Mouse (Mus musculus) layer of hippocampus, adult 9-10 months (tissue): Measurements from ENCODE around the gene Foxp4.

Source experiments
- DNase-seq: peaks from one replicate; pipeline ENCODE4 v3.0.0; 2022; ENCODE audit warnings: low spot score

The Foxp4 gene

DNA sequence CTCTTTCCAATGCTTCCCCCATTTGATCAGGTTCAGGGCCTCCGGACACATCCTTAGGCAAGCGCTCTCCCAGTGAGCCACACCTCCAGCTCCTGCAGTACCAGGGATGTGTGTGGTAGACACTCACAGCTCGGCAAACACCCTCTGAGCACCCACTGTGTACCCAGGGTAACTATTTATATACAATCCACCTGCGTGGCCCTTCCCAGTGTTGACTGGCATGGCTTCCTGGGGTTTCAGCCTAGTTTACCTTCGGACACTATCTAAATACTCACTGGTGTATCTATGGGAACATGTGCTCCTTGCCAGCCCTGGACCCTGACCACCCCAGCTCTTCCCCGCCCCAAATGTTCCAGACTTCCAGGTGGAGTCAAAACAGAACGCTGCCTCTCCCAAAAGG, 34.7 kb downstream of the Foxp4 start:
- no peak for DNase-seq

DNA sequence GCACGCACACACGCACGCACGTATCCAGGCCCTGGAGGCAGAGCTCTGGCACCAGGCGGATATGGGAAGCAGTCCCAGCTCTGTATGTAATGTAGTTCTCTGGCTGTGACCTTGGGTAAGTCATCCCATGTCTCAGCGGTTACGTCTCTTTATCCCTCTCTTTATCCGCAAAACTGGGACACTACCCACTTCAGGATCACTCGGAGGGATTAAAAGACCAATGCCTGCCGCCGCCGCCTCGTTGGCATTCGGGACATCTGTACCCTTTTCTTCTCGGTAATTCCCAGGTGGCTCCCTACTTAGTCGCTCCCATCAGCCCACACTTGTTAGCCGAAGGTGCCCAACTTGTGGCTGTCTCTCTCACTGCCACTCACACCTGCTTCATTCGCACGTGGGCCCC, 35.2 kb downstream of the Foxp4 start:
- no peak for DNase-seq

DNA sequence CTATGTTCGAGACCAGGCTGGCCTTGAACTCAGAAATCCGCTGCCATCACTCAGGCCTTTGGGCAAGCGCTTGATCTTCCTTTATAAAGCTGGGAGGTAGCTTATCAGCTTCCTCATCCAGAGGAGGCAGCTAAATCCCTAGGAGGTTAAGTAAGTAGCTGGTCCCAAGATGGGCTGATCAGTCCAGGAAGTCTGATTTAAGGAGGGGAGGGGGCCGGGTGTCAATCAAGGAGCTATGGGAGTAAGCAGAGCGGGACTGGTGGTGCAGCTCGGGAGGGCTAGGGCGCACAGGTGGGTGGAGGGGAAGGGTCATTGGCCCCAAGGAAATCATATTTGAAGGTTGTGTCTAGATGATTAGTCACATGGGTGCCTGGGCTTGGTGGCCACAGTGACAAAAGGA, 35.8 kb downstream of the Foxp4 start:
- DNase-seq = no peak

DNA sequence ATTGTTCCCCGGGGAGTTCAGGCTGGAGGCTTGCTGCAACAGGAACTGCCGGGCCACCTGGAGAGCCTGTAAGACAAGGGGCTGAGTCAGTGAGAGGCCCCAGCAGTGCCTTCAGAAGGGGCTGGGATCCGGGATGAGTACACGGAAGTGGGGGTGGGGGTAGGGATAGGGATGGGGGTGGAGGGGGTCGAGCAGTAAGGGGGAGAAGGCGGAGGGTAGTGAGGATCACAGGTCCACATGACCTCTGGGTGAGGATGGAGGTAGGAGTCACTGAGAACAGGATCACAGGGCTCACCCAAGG, 36.3 kb downstream of the Foxp4 start:
- DNase-seq = no peak

DNA sequence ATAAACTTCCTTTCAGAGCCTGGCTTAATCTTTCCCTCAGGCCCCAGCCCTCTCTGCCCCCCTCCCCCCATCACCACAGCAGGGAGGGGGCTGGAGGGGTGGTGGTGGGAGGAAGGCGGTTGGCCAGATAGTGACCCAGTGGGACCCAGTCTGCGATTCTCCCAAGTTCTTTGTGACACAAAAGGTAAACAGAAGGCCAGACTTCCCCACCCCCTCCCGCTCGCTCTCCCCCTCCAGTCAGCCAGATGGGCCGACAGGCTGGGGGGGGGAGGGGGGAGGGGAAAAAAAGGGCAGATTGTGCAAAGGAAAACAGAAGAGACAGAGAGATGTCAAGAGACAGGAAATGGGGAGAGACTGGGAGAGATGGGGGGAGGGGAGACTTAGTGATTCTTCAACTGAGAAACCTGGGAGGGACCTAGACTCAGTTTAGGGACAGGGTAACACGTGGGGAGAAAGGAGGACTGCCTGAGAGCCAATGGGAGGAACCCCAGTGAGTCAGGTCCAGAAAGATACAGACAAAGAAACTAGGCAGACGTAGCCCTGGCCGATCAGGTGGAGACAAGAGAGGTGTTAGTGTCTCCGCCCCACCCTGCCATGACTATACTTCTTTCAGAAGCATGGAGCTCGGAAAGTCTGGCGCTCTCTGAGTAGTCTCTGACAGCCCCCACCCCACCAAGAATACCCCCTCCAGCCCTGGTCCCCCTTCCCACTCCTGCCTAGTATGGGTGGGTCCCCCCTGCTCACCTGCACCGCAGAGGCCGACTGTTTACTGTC, 36.9 kb downstream of the Foxp4 start:
- no peak for DNase-seq

DNA sequence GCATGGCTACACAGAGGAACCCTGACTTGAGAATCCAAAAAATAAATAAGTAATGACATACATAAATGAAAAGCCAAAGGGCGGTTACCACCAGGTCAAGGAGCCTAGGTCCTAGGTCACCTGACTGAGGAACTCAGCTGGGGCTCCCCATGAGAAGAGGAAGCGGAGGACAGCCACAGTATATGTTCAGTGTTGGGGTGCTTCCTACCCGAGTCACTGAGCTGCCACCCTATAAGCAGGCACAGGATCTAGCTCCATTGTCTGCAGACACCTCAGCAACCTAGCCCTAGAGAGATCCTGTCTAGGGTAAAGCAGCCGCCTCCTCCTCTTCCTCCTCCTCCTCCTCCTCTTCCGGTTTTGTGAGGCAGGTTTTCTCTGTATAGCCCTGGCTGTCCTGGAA, 41.3 kb downstream of the Foxp4 start:
- no peak for DNase-seq

DNA sequence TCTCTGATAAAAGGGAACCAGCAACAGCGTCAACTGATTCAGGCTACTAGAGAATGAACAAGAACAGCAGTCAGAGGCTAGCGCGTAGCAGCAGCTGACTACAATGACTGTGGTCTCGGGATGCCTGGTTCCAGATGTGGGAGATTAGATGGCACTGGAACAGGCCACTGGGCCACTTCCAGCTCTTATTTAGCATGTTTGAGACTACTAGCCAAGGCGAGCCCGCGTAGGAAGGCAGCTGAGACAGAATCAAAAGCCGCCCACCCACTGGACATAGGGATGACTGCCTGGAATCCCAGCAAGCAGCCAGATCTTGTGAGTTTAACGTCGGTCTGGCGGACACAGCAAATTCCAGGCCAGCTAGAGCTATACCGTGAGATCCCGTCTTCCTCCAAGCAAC, 43.1 kb downstream of the Foxp4 start:
- DNase-seq = no peak

DNA sequence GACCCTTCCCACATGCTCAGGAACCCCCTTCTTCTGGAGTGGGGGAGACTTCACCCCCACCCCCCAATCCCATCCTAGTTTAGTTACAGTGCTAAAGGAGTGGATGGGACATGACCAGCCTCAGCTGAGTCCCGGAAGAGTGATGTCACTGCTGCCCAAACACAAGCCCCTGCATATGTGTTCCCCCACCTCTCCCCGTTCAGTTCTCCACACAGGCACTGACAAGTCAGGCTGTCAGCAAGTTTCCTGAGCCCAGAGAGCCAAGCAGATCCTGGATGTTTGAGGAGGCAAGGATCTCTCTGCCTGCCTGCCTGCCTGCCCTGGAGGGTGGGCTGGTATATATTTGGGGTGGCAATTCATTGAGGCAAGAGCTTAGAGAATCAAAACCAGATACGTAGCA, 45.2 kb downstream of the Foxp4 start:
- no peak for DNase-seq

DNA sequence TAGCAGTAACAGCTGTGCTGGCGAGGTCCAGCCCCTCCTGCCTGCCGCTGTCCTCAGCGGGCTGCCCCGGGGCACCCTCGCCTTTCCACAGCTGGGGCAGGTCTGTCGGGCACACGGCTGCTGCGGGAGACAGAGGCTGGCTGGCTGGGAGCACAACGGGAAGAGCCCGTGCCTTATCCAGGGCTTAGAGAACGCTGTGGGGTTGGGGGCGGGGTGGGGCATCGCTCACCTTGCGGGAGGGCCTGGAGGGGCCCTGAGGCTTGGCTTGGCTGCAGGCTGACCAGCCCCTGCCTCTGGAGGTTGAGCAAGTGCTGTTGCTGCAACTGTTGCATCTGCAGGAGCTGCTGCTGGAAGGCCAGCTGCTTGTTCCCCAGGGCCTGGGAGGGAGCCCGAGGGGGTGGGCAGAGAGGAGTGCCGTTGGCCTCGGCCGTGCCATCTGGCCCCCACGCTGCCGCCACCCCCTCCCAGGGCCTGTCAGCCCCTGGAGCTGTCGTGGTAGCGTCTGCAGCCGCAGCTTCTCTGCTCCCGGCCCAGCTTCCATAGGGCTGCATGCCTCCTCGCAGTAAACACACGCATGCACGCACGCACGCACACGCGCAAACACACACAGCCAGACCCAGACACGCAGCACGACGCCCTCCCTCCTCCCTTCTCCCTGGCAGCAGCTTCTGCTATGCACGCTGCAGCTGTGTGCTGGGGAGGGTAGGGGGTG, 45.9 kb downstream of the Foxp4 start:
- DNase-seq = no peak

DNA sequence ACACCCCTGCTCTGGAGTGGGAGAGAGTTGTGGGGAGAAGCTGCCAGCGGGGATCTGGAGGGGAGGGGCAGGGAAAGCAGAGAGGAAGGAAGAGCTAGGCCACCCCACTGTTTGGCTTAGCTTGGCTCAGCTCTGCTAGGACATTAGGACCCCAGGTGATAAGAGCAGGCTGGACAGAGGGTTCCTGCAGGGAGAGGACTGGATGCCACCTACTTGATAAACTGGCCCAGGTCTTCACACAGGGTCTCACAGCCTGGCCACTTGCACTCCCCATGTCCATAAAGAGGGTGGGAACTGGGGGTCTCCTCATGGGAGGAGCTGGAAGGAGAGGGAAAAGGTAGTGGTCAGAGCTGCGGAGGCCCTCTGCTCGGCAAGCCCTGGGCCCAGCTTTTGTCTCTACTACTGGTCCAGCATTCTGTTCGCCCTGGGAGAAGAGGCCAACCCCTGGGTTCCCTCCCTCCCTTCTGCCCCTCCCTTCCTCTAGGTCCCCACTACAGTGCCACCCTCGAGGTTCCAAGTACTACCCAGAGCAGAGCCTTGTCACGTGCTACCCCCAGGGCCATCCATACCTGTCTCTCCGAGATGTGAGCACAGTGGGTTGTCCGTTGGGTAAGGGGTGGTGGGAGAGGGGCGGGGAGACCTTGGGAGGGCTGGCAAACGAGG, 46.6 kb downstream of the Foxp4 start:
- DNase-seq = no peak

DNA sequence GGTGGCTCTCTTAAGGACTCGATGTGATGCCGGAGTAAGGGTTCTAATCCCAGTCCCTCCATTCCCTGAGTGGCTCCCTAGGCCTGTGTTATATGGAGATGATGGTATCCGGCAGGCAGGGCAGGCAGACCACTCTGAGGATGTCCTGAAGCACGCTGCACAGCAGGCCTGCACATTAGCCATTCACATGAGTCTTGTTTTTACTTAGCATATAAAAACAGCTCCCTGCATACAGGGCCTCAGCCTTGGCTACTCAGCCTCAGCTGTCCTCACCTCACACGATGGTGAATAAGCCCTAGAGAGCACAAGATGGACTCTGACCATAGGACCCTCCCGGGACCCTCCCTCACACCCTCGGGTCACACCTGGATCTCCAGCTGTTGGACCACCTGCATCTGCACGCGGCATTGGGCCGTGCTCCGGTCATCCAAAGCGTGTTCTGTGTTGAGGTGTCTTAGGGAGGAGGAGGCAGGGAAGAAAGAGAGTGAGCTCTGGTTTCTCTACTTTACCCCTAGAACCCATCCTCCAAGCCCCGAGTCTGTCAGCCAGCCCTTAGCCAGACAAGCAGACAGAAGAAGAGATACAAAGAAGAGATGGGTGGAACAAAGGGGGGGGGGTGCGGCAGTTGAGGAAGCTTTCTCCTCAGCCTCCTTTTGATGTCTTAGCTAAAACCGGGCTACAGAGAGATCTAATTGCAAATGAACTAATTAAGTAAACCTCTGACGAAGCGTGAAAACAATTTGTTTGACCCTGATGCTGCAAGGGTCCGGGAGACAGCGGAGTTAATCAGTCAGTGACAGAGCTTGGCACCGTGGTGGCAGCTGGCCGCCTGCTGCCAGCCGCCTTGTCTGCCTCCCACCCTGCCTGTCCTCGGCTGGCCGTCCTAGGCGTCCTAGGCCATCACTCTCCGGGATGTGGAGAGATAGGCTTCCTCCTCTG, 47.4 kb downstream of the Foxp4 start:
- DNase-seq = no peak

DNA sequence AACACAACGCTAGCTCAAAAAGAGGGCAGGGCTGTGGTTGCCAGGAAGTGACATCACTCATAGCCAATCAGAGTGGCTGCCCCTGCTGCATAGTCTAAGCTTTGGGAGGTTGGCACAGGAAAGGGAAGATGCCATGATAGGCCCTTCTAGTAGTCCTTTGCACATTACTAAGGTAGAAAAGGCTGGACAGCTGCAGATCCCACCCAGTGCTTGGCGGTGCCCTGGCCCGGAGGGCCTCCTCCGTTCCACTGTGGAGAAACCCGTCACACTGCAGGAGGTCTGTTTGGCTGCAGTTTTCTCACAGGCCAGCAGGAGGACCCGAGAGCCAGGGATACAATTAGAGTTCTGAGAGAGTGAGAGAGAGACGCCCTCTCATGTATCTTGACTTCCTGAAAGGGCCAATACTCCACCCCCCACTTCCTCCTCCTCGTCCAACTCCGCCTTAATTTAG, 51.1 kb downstream of the Foxp4 start:
- DNase-seq = peak; percentile 96

DNA sequence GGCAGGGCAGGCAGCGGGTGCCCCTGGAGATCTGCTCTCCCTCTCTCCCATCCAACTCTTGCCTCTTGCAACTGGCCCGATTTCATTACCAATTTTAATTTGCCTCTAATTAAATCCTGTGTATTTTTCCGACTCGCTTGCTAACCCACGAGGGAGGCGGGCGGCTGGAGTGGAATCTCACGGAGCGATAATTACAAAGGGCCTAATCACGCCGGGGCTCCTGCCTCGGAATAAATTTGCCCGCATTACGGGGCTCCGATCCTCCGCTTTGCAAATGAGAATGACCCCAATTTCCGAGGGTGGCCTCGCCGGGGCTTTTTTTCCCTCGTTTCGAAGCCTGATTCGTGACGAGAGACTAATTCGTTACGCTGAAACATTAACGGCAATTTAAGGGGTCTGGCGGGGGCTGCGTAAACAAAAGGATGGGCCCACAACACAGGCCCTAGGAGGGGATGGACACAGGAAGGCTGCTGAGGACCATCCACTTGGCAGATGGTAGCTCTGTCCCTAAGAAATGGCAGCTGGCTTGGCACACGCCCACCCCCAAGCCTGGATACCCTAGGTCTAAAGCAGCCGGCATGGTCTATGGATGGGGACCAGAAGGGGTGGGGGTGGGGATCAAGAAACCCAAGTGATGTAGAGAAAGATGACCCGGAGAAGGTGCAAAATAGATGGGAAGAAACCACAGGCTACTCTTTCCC, 52.0 kb downstream of the Foxp4 start:
- no peak for DNase-seq

DNA sequence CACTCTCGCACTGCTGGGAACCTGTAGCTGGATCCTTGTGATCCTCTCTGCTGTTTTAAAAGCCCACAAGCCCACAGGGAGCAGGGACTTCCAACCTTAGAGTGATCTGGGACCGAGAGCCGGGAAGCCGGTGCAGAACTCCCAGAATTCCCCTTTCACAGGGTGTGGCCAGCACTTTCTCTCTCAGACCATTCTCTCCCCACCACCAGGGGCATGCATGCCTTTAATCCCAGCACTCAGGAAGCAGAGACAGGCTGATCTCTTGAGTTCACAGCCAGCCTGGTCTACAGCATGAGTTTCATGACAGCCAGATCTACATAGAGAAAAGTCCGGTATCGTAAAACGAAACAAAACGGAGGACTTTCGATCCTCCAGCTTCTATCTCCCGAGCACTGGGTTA, 54.6 kb downstream of the Foxp4 start:
- DNase-seq = no peak

DNA sequence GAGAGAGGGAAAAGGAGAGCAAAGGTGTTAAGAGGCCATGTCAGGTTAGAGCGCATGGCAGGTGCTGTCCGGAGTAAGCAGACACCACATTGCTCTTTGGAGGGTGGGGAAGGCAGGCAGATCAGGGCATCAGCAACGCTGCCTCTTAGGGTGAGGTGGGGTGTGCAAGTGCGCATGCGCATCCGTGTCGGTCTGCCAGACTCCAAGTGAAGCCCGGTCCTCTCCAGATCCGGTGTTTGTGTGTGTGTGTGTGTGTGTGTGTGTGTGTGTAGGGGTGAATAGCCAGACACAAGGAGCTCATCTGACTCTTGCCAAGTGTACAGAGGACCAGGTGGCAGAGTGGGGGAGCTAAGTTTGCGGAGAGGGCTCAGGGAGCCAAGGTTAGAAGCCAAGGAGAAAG, 58.4 kb downstream of the Foxp4 start:
- no peak for DNase-seq

DNA sequence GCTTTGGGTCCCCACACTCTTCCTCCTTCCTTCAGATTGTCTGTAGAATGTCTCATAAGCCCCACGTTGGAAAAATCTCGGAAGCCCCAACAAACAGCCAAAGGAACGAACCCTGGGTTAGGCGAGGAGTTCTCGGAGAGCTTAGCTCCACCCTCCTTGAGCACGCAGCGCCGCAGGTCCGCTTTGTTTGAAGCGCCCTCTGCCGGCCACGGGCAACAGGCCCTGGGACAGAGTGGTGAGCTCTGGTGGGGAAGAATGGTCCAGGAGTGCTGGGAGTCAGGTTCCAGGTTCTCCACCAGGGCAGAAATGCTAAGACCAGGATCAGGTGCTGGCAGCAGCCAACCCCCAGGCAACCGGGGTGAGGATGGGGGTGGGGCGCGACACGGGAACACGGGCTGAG, 59.9 kb downstream of the Foxp4 start:
- peak; percentile 49 for DNase-seq

DNA sequence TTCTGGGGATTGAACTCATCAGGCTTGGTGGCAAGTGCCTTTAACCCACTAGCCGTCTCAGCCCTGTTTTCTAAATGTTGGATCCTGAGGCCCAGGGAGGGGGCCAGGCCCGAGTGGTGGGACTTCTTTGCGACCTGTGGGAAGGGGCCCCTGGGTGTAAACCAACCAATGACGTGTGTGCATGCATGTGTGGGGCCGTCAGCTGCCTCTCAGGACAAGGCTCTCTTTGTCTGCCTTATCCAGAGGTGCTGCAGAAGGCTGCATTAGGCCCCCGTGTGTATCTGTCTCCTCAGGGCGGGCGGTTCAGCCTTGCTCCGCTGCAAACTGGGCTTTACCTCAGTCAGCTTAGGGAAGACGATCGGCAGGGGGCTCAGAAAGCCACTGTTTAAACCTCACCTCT, 61.0 kb downstream of the Foxp4 start:
- no peak for DNase-seq

DNA sequence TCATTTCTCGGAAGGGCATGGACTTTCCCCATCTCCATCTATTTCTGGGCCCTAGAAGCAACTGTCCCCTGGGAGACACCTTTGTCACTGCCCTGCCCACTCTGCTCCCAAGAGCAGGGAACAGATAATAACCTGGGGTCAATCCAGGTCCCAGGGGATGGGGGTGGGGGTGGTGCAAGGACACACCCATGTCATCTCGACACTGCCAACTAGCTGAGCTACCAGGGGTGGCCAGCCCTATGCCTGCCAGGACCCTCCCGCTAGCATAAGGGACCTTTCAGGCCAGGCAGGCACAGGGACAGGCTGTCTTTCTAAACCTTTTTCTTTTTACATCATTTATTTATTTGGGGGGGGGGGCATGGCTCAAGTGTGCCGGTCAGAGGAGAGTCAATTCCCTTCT, 61.4 kb downstream of the Foxp4 start:
- no peak for DNase-seq

DNA sequence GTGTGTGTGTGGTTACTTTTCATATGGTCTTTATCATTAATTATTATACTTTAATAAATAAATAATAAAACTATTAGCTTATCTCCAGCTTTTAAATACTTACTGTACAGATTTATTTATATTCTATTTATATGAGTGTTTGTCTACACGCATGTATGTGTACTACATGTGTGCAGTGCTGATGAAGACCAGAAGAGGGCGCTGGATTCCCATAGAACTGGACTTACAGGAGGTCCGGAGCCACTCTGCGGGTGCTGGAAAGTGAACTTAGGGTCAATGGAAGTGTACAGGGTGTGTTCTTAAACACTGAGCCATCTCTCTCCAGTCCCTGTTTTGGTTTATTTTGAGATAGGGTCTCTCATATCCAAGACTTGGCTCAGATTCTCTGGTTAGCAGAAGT, 68.9 kb downstream of the Foxp4 start:
- DNase-seq = no peak

DNA sequence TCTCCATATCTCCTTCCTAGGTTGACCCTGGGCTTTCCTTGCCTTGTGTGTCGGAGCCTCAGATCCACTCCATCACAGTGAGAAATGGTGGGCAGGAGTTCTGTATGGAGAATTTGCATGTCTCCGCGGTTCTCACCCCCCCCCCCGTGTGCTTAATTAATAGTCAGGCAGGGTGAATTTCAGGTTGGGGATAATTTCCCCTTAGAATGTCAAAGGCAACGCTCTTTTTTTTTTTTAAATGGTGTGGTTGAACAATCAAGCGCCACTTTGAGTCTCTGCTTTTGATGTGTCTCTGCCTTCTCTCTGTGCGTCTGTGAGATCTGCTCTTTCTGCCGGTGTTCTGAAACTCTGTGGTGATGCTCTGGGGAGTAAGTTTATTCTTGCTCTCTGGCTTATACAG, 69.5 kb downstream of the Foxp4 start:
- no peak for DNase-seq

DNA sequence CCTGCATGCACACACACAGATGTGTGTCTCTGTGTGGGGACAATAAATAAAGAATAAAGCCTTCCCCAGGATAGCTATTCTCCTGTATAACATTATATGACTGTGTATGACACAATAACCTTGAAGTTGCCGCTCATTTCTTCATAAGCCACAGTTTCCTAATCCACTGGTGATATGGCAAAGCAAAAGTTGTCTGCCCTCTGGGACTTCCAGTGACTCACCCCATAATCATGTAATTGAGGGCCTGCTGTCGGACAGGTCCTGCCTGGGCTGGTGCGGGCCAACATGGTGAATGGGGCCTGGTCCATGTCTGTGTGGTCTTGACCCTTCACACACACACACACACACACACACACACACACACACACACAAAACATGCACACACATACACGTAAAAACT, 70.7 kb downstream of the Foxp4 start:
- DNase-seq = no peak

DNA sequence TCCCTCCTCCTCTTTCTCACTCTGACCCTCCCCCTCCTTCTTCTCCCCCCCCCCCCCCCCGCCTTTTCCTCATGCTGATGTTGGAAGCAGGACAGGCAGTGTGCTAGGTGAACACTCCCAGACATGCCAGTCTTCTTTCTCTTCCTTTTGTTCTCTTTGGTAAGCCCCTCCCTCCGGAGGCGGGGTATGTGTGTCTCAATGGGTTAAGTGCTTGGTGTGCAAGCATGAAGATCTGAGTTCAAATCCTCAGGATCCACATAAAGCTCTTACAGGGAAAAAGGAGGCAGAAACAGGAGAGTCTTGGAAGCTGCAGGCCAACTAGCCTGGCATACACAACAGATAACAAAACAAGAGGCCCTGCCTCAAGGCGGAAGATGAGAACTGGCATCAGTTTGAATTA, 71.1 kb downstream of the Foxp4 start:
- DNase-seq = no peak
